Comparison of ENCODE assay signal across 7 mouse cellular contexts in genomic region chr11:116237742-116238395, GRCm38 (mm10). TPM values are rescaled to one million over a fixed set of nuclear protein-coding genes. Genes with fewer than 3 reads are reported as not detected.
DNase-seq lines count a peak whose midpoint lies in the region; ATAC-seq lines count a peak whose summit lies in the region.

Gene Evpl (minus strand): TSS chr11:116238077.

- peak within 1 kb of the TSS; percentile 8; the same call in 1 of the 2 replicates for H3K9ac ChIP-seq in embryonic facial prominence, embryonic 12.5 days
- 0 out of 2 replicates have a peak within 1 kb of the TSS, but pooled peaks have one; percentile 24 for H3K9ac ChIP-seq in hindbrain, embryonic 13.5 days

- no peaks in the 10 kb centered on the region for H3K36me3 ChIP-seq in embryonic facial prominence, embryonic 12.5 days
- H3K36me3 ChIP-seq in hindbrain, embryonic 13.5 days, result peaks cover 6% of the 10 kb centered on the region; the same call in 1 of the 2 replicates

- peak; percentile 57 for ATAC-seq in embryonic facial prominence, embryonic 12.5 days (ENCODE audit: insufficient number of reproducible peaks, insufficient read depth, low FRiP score, low TSS enrichment)
- ATAC-seq in hindbrain, embryonic 13.5 days (ENCODE audit: low FRiP score), result no peak

- H3K4me1 ChIP-seq in embryonic facial prominence, embryonic 12.5 days, result peaks cover 22% of the 10 kb centered on the region
- peaks cover 23% of the 10 kb centered on the region for H3K4me1 ChIP-seq in hindbrain, embryonic 13.5 days (replicated peaks)

- peak within 1 kb of the TSS; percentile 37 for H3K4me2 ChIP-seq in embryonic facial prominence, embryonic 12.5 days (replicated peaks)
- peak within 1 kb of the TSS; percentile 3; the same call in 1 of the 2 replicates for H3K4me2 ChIP-seq in hindbrain, embryonic 13.5 days

- peaks cover 45% of the 10 kb centered on the region for H3K27me3 ChIP-seq in embryonic facial prominence, embryonic 12.5 days
- H3K27me3 ChIP-seq in hindbrain, embryonic 13.5 days, result peaks cover 47% of the 10 kb centered on the region

- WGBS in embryonic facial prominence, embryonic 12.5 days, result 11% methylated on average over 31 of the region's 31 CpGs
- 14% methylated on average over 27 of the region's 31 CpGs for WGBS in hindbrain, embryonic 13.5 days

- DNase-seq in R1 (ENCODE audit: low read depth, low spot score) (peak; percentile 60), liver (peak; percentile 65)
- DNase-seq in ovary, postnatal 10 days (ENCODE audit: low spot score), result peak; percentile 39
- no peak for DNase-seq in cerebellum, postnatal 14 days
- no peak for DNase-seq in right cerebral cortex, adult 2 months (ENCODE audit: low spot score in 2 of 2)

- H3K27ac ChIP-seq in embryonic facial prominence, embryonic 12.5 days, result no peak within 1 kb of the TSS
- no peak within 1 kb of the TSS for H3K27ac ChIP-seq in hindbrain, embryonic 13.5 days

- no peaks in the 10 kb centered on the region for H3K9me3 ChIP-seq in embryonic facial prominence, embryonic 12.5 days
- no peaks in the 10 kb centered on the region for H3K9me3 ChIP-seq in hindbrain, embryonic 13.5 days

- peak within 1 kb of the TSS; percentile 21 for H3K4me3 ChIP-seq in embryonic facial prominence, embryonic 12.5 days
- no peak within 1 kb of the TSS for H3K4me3 ChIP-seq in hindbrain, embryonic 13.5 days

RNA-seq across cellular contexts. Expression of gene Evpl, which starts in this region (rescaled TPM):
- polyA plus RNA-seq in embryonic facial prominence, embryonic 12.5 days (2016; fragmentation: Nextera tagmentation; extraction: Ambion mirVana), result 2.9 and 3.1 TPM in 2 replicates
- polyA plus RNA-seq in hindbrain, embryonic 13.5 days (2015; fragmentation: Nextera tagmentation; extraction: Ambion mirVana), result 0.35 and 0.43 TPM in 2 replicates

Comparison
In these comparisons a context has a peak if more than half of its experiments do, and no peak if none do; other contexts are left out.
1. DNase-seq: peak in R1 (single experiment), liver (single experiment) and ovary, postnatal 10 days (single experiment); none in cerebellum, postnatal 14 days (0 of 2) and right cerebral cortex, adult 2 months (0 of 2).